Mouse (Mus musculus) stomach, postnatal 0 days (tissue): Measurements from ENCODE around the gene Vsig10l. TPM values are rescaled to one million over a fixed set of nuclear protein-coding genes. Genes with fewer than 3 reads are reported as not detected.

ENCODE experiments used
- ATAC-seq: fragments of 200-750 bp; cut with Nextera tagmentation; 2 replicates; pipeline ENCODE4 v1.8.0; 2017; ENCODE audit not compliant: low FRiP score, low TSS enrichment
- DNase-seq: peaks from one replicate; pipeline ENCODE4 v3.0.0-alpha.2; 2016; ENCODE audit warnings: low spot score
- H3K27ac ChIP-seq: fragments of 300-500 bp; sonication (generic); replicated peaks from 2 replicates; pipeline ENCODE4 v1.5.1; 2014; ENCODE audit warnings: mild to moderate bottlenecking, control low read depth
- H3K27me3 ChIP-seq: fragments of 300-500 bp; sonication (generic); 2 replicates; pipeline ENCODE4 v1.6.1; 2014; ENCODE audit warnings: low read length; ENCODE audit not compliant: control insufficient read depth, insufficient read depth
- H3K36me3 ChIP-seq: fragments of 300-500 bp; sonication (generic); 2 replicates; pipeline ENCODE4 v1.6.1; 2014; ENCODE audit warnings: low read length, mixed read lengths; ENCODE audit not compliant: control insufficient read depth, insufficient read depth
- H3K4me1 ChIP-seq: fragments of 300-500 bp; sonication (generic); replicated peaks from 2 replicates; pipeline ENCODE4 v1.6.1; 2014; ENCODE audit warnings: antibody characterized with exemption; ENCODE audit not compliant: control insufficient read depth, insufficient read depth
- H3K4me2 ChIP-seq: fragments of 300-500 bp; sonication (generic); replicated peaks from 2 replicates; pipeline ENCODE4 v1.6.1; 2014; ENCODE audit warnings: low read depth, mild to moderate bottlenecking, control low read depth, moderate library complexity
- H3K4me3 ChIP-seq: fragments of 300-500 bp; sonication (generic); 2 replicates; pipeline ENCODE4 v1.5.1; 2014; ENCODE audit warnings: low read depth, low read length, control low read depth
- H3K9ac ChIP-seq: fragments of 300-500 bp; sonication (generic); 2 replicates; pipeline ENCODE4 v1.6.1; 2014; ENCODE audit warnings: mild to moderate bottlenecking, low read length, control low read depth, mixed read lengths
- H3K9me3 ChIP-seq: fragments of 300-500 bp; sonication (generic); 2 replicates; pipeline ENCODE4 v1.6.1; 2016; ENCODE audit warnings: low read length; ENCODE audit not compliant: control insufficient read depth
- CTCF ChIP-seq: IDR thresholded peaks from 2 replicates; pipeline ENCODE4 v1.5.1; 2016; ENCODE audit warnings: antibody characterized with exemption, low read depth, mild to moderate bottlenecking, moderate library complexity
- EP300 ChIP-seq: optimal IDR thresholded peaks from 2 replicates; pipeline ENCODE3; 2016; ENCODE audit warnings: antibody characterized with exemption
- WGBS: fragments of 180-500 bp; shearing (Covaris S2); extraction: QIAGEN DNeasy Blood & Tissue Kit; methylation state at CpG from one replicate; pipeline ENCODE4 v1.1.7; 2014; 5-methylcytosine and 5-hydroxymethylcytosine counted together
- polyA plus RNA-seq: library from polyadenylated mRNA; unstranded; fragments of >200 nt; fragmentation: Nextera tagmentation; extraction: Ambion mirVana; gene quantifications from 2 replicates; pipeline ENCODE4 v1.2.1, GENCODE M21; 2015

The Vsig10l gene
- polyA plus RNA-seq, 1 experiment from 2014 or later: 36.1 TPM

- H3K4me2 ChIP-seq: no peak overlapping the region
- TF ChIP-seq EP300 (no peak), CTCF (no peak)
- no peaks in the 10 kb centered on the region for H3K36me3 ChIP-seq
- no peak overlapping the region for H3K4me3 ChIP-seq
- 71% methylated on average over 4 of the region's 4 CpGs for WGBS
- H3K9me3 ChIP-seq: no peaks in the 10 kb centered on the region
- no peak for ATAC-seq
- no peaks in the 10 kb centered on the region for H3K4me1 ChIP-seq
- no peak for DNase-seq
- H3K27ac ChIP-seq: no peak overlapping the region
- no peaks in the 10 kb centered on the region for H3K27me3 ChIP-seq
- no peak overlapping the region for H3K9ac ChIP-seq
These were observed 30.1 kb upstream of the Vsig10l start for GRCm38 (mm10) chr7:43432891-43433290.

GRCm38 (mm10) chr7:43434676-43435075 lies 28.3 kb upstream of the Vsig10l start:
- no peak for TF ChIP-seq CTCF
- no peak for TF ChIP-seq EP300
- no peak for DNase-seq
- ATAC-seq: no peak
- WGBS: 89% methylated on average over 5 of the region's 5 CpGs
- no peak overlapping the region for H3K27ac ChIP-seq
- H3K4me2 ChIP-seq: no peak overlapping the region
- no peaks in the 10 kb centered on the region for H3K4me1 ChIP-seq
- H3K9ac ChIP-seq: no peak overlapping the region
- no peaks in the 10 kb centered on the region for H3K9me3 ChIP-seq
- no peaks in the 10 kb centered on the region for H3K36me3 ChIP-seq
- H3K4me3 ChIP-seq: no peak overlapping the region
- no peaks in the 10 kb centered on the region for H3K27me3 ChIP-seq

GRCm38 (mm10) chr7:43436341-43437255 lies 26.4 kb upstream of the Vsig10l start, which contains the start of gene Nkg7:
Nkg7 (plus strand) TSS chr7:43437073.
- H3K9me3 ChIP-seq: no peaks in the 10 kb centered on the region
- no peak within 1 kb of the TSS for H3K4me2 ChIP-seq
- 74% methylated on average over 10 of the region's 10 CpGs for WGBS
- H3K4me1 ChIP-seq: no peaks in the 10 kb centered on the region
- H3K4me3 ChIP-seq: no peak within 1 kb of the TSS
- no peak for TF ChIP-seq EP300
- TF ChIP-seq CTCF: no peak
- no peak for DNase-seq
- H3K36me3 ChIP-seq: no peaks in the 10 kb centered on the region
- no peak within 1 kb of the TSS for H3K27ac ChIP-seq
- ATAC-seq: no peak
- no peaks in the 10 kb centered on the region for H3K27me3 ChIP-seq
- no peak within 1 kb of the TSS for H3K9ac ChIP-seq

- WGBS: 72% methylated on average over 4 of the region's 4 CpGs
- DNase-seq: no peak
- TF ChIP-seq EP300: no peak
- TF ChIP-seq CTCF: no peak
These were observed 24.3 kb upstream of the Vsig10l start for GRCm38 (mm10) chr7:43438611-43439010.

GRCm38 (mm10) chr7:43440482-43440881 lies 22.5 kb upstream of the Vsig10l start, which contains the start of gene Cldnd2:
Cldnd2 (plus strand) TSS chr7:43440782.
- DNase-seq (no peak), ATAC-seq (no peak)
- Histone ChIP-seq H3K4me2 (no peak within 1 kb of the TSS), H3K4me1 (peaks cover 5% of the 10 kb centered on the region; the same call in 1 of the 2 replicates), H3K9me3 (no peaks in the 10 kb centered on the region), H3K27ac (no peak within 1 kb of the TSS), H3K36me3 (no peaks in the 10 kb centered on the region), H3K9ac (no peak within 1 kb of the TSS), H3K4me3 (no peak within 1 kb of the TSS), H3K27me3 (no peaks in the 10 kb centered on the region)
- TF ChIP-seq CTCF (no peak), EP300 (no peak)
- WGBS: 81% methylated on average over 6 of the region's 6 CpGs

More at GRCm38 (mm10) chr7:43438611-43439010, 24.3 kb upstream of the Vsig10l start:
- ATAC-seq: no peak
- no peak overlapping the region for H3K9ac ChIP-seq
- H3K9me3 ChIP-seq: no peaks in the 10 kb centered on the region
- no peaks in the 10 kb centered on the region for H3K27me3 ChIP-seq
- H3K4me3 ChIP-seq: no peak overlapping the region
- H3K4me1 ChIP-seq: peaks cover 2% of the 10 kb centered on the region; the same call in 1 of the 2 replicates
- H3K36me3 ChIP-seq: no peaks in the 10 kb centered on the region
- H3K4me2 ChIP-seq: no peak overlapping the region
- H3K27ac ChIP-seq: no peak overlapping the region

- ATAC-seq (no peak), DNase-seq (no peak)
- H3K4me3 ChIP-seq: no peak overlapping the region
- H3K4me1 ChIP-seq: peaks cover 5% of the 10 kb centered on the region; the same call in 1 of the 2 replicates
- 76% methylated on average over 3 of the region's 3 CpGs for WGBS
- no peak overlapping the region for H3K27ac ChIP-seq
- H3K9ac ChIP-seq: no peak overlapping the region
- no peak overlapping the region for H3K4me2 ChIP-seq
- TF ChIP-seq EP300: no peak
- TF ChIP-seq CTCF: no peak
- H3K27me3 ChIP-seq: no peaks in the 10 kb centered on the region
- no peaks in the 10 kb centered on the region for H3K9me3 ChIP-seq
- H3K36me3 ChIP-seq: no peaks in the 10 kb centered on the region
These were observed 21.9 kb upstream of the Vsig10l start for GRCm38 (mm10) chr7:43441071-43441470.
